Mouse (Mus musculus) liver, embryonic 14.5 days (tissue): ENCODE measurements around the gene Prokr2.

ENCODE experiments used
- CTCF ChIP-seq: IDR thresholded peaks from 2 replicates; pipeline ENCODE4 v1.5.1; 2016; ENCODE audit warnings: antibody characterized with exemption, low read depth, control low read depth
- EP300 ChIP-seq: IDR thresholded peaks from 2 replicates; pipeline ENCODE4 v1.6.1; 2016; ENCODE audit warnings: antibody characterized with exemption, low read depth

DNA sequence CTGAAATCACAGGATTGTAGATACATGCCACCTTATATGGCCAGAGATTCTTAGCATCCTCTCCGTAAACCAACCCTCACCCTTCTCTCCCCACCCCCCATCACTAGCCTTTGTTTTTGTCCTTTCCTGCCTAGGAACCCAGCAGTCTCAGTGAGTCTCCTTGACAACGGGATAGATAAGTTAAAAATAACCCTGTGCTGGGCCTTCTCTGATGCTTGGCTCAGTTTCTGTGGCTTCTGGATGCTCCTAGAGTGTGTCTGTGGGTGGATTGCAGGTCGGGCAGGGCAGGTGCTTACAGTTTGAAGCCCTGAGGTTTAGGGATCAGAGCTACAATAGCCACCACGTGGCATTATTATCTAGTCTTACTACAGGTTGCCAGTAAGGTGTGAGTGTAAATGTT lies 93.2 kb downstream of the Prokr2 start:
- TF ChIP-seq CTCF (no peak), EP300 (no peak)
